Mouse (Mus musculus) stomach, postnatal 0 days (tissue): Measurements from ENCODE around the gene Mocs1.

Source experiments
- CTCF ChIP-seq: IDR thresholded peaks from 2 replicates; pipeline ENCODE4 v1.5.1; 2016; ENCODE audit warnings: antibody characterized with exemption, low read depth, mild to moderate bottlenecking, moderate library complexity
- EP300 ChIP-seq: optimal IDR thresholded peaks from 2 replicates; pipeline ENCODE3; 2016; ENCODE audit warnings: antibody characterized with exemption

GRCm38 (mm10) chr17:49419813-49420212, 8.3 kb upstream of the Mocs1 start:
- TF ChIP-seq CTCF, result no peak
- TF ChIP-seq EP300, result no peak
